Mouse (Mus musculus) adrenal gland, postnatal 36 days (tissue): ENCODE data around the gene U2af1l4. TPM values are rescaled to one million over a fixed set of nuclear protein-coding genes. Genes with fewer than 3 reads are reported as not detected.

Experiments
- DNase-seq, 2 experiments: peaks; one replicate each; pipeline ENCODE4 v3.0.0; 2021; ENCODE audit warnings: mixed read lengths in 1 of 2
- long read RNA-seq, 2 experiments: library from polyadenylated mRNA; stranded (forward); transcript quantifications; one replicate each; pipeline ENCODE4 v2.0.0; 2021; ENCODE audit warnings: borderline sequencing depth in 2 of 2
- total RNA-seq, 2 experiments: library from RNA; stranded (reverse); gene quantifications; 2 replicates each; pipeline ENCODE4 v1.2.3; 2021

The U2af1l4 gene
- 10 to 100 TPM; 68.8 to 70.8 TPM for total RNA-seq
- long read RNA-seq, experiment 1, transcript U2af1l4-201 (8 exons, 884 nt) = major isoform, 53 of 82 reads
- long read RNA-seq, experiment 1, transcript U2af1l4-221 (8 exons, 860 nt) = minor isoform, 8 of 82 reads
- long read RNA-seq, experiment 1, partial matches to known transcripts = 6 of 82 reads
- long read RNA-seq, experiment 1, other reads (novel, unspliced or antisense) = 7 of 82 reads
- long read RNA-seq, experiment 2, transcript U2af1l4-201 (8 exons, 884 nt) = major isoform, 14 of 21 reads
- long read RNA-seq, experiment 2, partial matches to known transcripts = 0 of 21 reads
- long read RNA-seq, experiment 2, other reads (novel, unspliced or antisense) = 5 of 21 reads

GRCm38 (mm10) chr7:30563117-30563905 lies at the start of gene U2af1l4, which contains the start of the genes Gm49396 and Psenen:
TSS of gene U2af1l4 (plus strand) at chr7:30563301.
TSS of gene Gm49396 (plus strand) at chr7:30563344.
TSS of gene Psenen (minus strand) at chr7:30563627.
- DNase-seq = peak; percentile 95 to 97

- no peak for DNase-seq
These were observed 47.9 kb upstream of the U2af1l4 start for GRCm38 (mm10) chr7:30515003-30515760.

- DNase-seq = no peak
These were observed 44.8 kb upstream of the U2af1l4 start for GRCm38 (mm10) chr7:30518325-30518724.

GRCm38 (mm10) chr7:30520396-30520795 lies 42.7 kb upstream of the U2af1l4 start:
- no peak for DNase-seq

GRCm38 (mm10) chr7:30520856-30521255 lies 42.2 kb upstream of the U2af1l4 start:
- DNase-seq = no peak

- DNase-seq = no peak
These were observed 40.2 kb upstream of the U2af1l4 start for GRCm38 (mm10) chr7:30522871-30523270.

- DNase-seq = peak; percentile 23 to 28
These were observed 38.6 kb upstream of the U2af1l4 start for GRCm38 (mm10) chr7:30524487-30524886.

GRCm38 (mm10) chr7:30525954-30526353 lies 37.1 kb upstream of the U2af1l4 start:
- no peak for DNase-seq

GRCm38 (mm10) chr7:30526399-30526798 lies 36.7 kb upstream of the U2af1l4 start:
- DNase-seq = no peak

- DNase-seq = no peak
These were observed 36.1 kb upstream of the U2af1l4 start for GRCm38 (mm10) chr7:30526981-30527380.

GRCm38 (mm10) chr7:30531291-30531815 lies 31.7 kb upstream of the U2af1l4 start:
- no peak for DNase-seq

GRCm38 (mm10) chr7:30532931-30533330 lies 30.2 kb upstream of the U2af1l4 start:
- peak in 1 of 2 experiments; percentile 33 for DNase-seq

GRCm38 (mm10) chr7:30533941-30534632 lies 29.0 kb upstream of the U2af1l4 start:
- DNase-seq = no peak

- DNase-seq = peak; percentile 97 to 98
These were observed 28.2 kb upstream of the U2af1l4 start, which contains the start of gene Arhgap33 for GRCm38 (mm10) chr7:30534633-30535577. TSS of gene Arhgap33 (minus strand) at chr7:30535060.

GRCm38 (mm10) chr7:30540572-30540971 lies 22.5 kb upstream of the U2af1l4 start:
- DNase-seq = no peak

- no peak for DNase-seq
These were observed 18.8 kb upstream of the U2af1l4 start for GRCm38 (mm10) chr7:30544327-30544726.

GRCm38 (mm10) chr7:30549880-30550279 lies 13.2 kb upstream of the U2af1l4 start:
- no peak for DNase-seq

- DNase-seq = no peak
These were observed 12.5 kb upstream of the U2af1l4 start for GRCm38 (mm10) chr7:30550603-30551002.

GRCm38 (mm10) chr7:30551445-30552101 lies 11.5 kb upstream of the U2af1l4 start:
- no peak for DNase-seq
